Mouse (Mus musculus) C2C12 (cell line): ENCODE data around the gene Prlhr. TPM values are rescaled to one million over a fixed set of nuclear protein-coding genes. Genes with fewer than 3 reads are reported as not detected.
A peak's percentile ranks its signal among the peaks of the same experiment; 100 is the strongest.

Experiments used
- H3K27me3 ChIP-seq: one replicate; pipeline ENCODE4 v1.6.1; 2011; ENCODE audit not compliant: control insufficient read depth, insufficient read depth, insufficient read length
- H3K36me3 ChIP-seq: one replicate; pipeline ENCODE4 v1.6.1; 2011; ENCODE audit not compliant: control insufficient read depth, insufficient read depth
- H3K4me3 ChIP-seq: one replicate; pipeline ENCODE4 v1.5.1; 2011; ENCODE audit warnings: mild to moderate bottlenecking, control low read depth; ENCODE audit not compliant: poor library complexity, insufficient read depth, severe bottlenecking
- H3K79me2 ChIP-seq: one replicate; pipeline ENCODE4 v1.6.1; 2011; ENCODE audit not compliant: control insufficient read depth, insufficient read depth
- H3K79me3 ChIP-seq: one replicate; pipeline ENCODE4 v1.6.1; 2011; ENCODE audit warnings: low read depth, control low read depth
- H3ac ChIP-seq: one replicate; pipeline ENCODE3; 2011; ENCODE audit warnings: low read depth; ENCODE audit not compliant: control insufficient read depth, insufficient read length
- CEBPB ChIP-seq: IDR thresholded peaks from one replicate; pipeline ENCODE4 v1.6.1; 2011; ENCODE audit warnings: low read depth, mild to moderate bottlenecking, control low read depth, moderate library complexity
- CTCF ChIP-seq: IDR thresholded peaks from one replicate; pipeline ENCODE4 v1.5.1; 2011; ENCODE audit not compliant: control insufficient read depth, insufficient read depth, insufficient read length
- FOSL1 ChIP-seq: IDR thresholded peaks from one replicate; pipeline ENCODE4 v1.8.0; 2011; ENCODE audit warnings: mild to moderate bottlenecking, low read length; ENCODE audit not compliant: poor library complexity, insufficient read depth, severe bottlenecking
- MAX ChIP-seq: IDR thresholded peaks from one replicate; pipeline ENCODE4 v1.6.1; 2011; ENCODE audit warnings: mild to moderate bottlenecking, control low read depth
- MYOD1 ChIP-seq: IDR thresholded peaks from one replicate; pipeline ENCODE4 v1.6.1; 2011; ENCODE audit warnings: low read depth; ENCODE audit not compliant: control insufficient read depth, insufficient read length
- MYOG ChIP-seq: IDR thresholded peaks from one replicate; pipeline ENCODE4 v1.6.1; 2011; ENCODE audit not compliant: control insufficient read depth, insufficient read length; ENCODE audit errors: extremely low read depth
- USF1 ChIP-seq: IDR thresholded peaks from one replicate; pipeline ENCODE4 v1.6.1; 2011; ENCODE audit warnings: low read depth, mild to moderate bottlenecking, control low read depth, moderate library complexity
- polyA plus RNA-seq: library from polyadenylated mRNA; unstranded; fragments of >200 nt; fragmentation: generic; extraction: Trizol; gene quantifications from one replicate; pipeline ENCODE4 v1.2.1, GENCODE M21; 2012; ENCODE audit warnings: missing spikeins

Prlhr gene
- polyA plus RNA-seq, 1 experiment, result not detected

DNA sequence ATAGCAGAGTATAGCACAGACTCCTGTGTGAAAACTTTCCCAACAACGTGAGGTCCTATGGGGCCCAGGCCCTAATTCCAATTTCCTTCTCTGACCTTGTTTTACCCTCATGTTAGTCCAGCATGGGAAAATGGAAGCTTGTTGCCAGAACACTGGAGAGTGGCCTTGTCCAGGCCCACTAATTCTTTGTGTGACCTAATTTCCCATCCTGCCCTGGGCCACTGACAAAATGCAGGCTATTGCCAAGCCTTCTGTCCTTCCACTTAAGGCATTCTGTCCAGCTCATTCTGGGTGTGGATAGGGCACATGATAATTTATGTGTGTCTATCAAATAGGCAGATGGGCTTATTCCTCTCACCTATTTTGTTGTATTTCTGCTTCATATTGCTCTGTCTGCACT lies 21.5 kb upstream of the Prlhr start:
- H3K4me3 ChIP-seq, result no peak overlapping the region
- no peaks in the 10 kb centered on the region for H3K36me3 ChIP-seq
- no peak overlapping the region for H3ac ChIP-seq
- no peaks in the 10 kb centered on the region for H3K27me3 ChIP-seq
- TF ChIP-seq FOSL1 (no peak), CTCF (no peak), MAX (no peak), MYOD1 (no peak), CEBPB (no peak), USF1 (no peak), MYOG (no peak)
- H3K79me2 ChIP-seq, result no peaks in the 10 kb centered on the region
- no peaks in the 10 kb centered on the region for H3K79me3 ChIP-seq

- H3K27me3 ChIP-seq, result no peaks in the 10 kb centered on the region
- TF ChIP-seq MAX (no peak), USF1 (no peak), MYOD1 (no peak), FOSL1 (no peak), CEBPB (no peak), MYOG (no peak), CTCF (no peak)
- no peak overlapping the region for H3K4me3 ChIP-seq
- no peaks in the 10 kb centered on the region for H3K36me3 ChIP-seq
- no peaks in the 10 kb centered on the region for H3K79me2 ChIP-seq
- H3ac ChIP-seq, result no peak overlapping the region
- H3K79me3 ChIP-seq, result no peaks in the 10 kb centered on the region
Measured at GRCm38 (mm10) chr19:60485261-60485660, 17.2 kb upstream of the Prlhr start.

DNA sequence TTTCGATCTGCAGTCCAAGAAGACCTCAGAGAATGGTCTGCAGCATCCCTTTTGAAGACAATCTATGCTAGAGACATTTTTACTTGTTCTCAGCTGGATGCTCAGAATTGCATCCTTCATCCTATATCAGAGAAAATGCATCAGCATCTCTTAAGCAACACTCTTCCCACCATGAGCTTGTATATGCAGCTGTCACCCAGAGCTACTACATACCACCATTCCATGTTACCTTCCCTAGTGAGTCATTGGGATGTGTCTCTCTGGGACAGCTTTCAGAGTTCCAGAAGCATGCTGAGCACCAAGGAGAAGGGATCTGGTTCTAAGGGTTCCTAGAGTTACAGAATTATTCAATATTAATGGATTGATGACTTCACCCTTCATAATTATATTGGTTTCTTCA lies 10.8 kb upstream of the Prlhr start:
- Histone ChIP-seq H3K4me3 (no peak overlapping the region), H3K79me2 (no peaks in the 10 kb centered on the region), H3K36me3 (no peaks in the 10 kb centered on the region), H3ac (no peak overlapping the region), H3K79me3 (no peaks in the 10 kb centered on the region), H3K27me3 (no peaks in the 10 kb centered on the region)
- TF ChIP-seq MYOD1, result peak; percentile 90
- TF ChIP-seq CEBPB, result peak; percentile 28
- no peak for TF ChIP-seq MAX
- TF ChIP-seq MYOG, result no peak
- TF ChIP-seq FOSL1, result no peak
- no peak for TF ChIP-seq CTCF

DNA sequence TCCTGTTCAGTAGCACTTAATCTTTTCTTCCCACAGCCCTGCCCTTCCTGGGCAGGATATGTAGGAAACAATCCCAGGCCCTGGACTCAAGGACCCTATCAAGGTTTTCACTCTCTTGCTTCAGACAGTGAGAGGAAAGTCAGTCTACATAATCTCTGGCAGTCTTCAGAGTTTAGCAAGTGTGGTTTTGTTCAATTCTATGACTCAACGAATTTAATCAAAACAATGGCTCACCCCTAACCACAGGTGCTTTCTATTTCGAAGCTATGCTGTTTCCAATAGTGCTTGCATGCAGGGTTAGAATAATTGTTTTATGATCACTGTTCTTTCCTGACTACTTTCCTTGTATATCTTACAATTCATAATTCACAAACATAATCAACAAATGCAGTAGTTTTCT lies 9.7 kb upstream of the Prlhr start:
- Histone ChIP-seq H3K4me3 (no peak overlapping the region), H3ac (no peak overlapping the region), H3K27me3 (no peaks in the 10 kb centered on the region), H3K79me2 (no peaks in the 10 kb centered on the region), H3K79me3 (no peaks in the 10 kb centered on the region), H3K36me3 (no peaks in the 10 kb centered on the region)
- no peak for TF ChIP-seq USF1
- TF ChIP-seq MYOD1, result peak; percentile 51
- TF ChIP-seq CEBPB, result peak; percentile 21
- peak; percentile 65 for TF ChIP-seq FOSL1
- no peak for TF ChIP-seq MAX

DNA sequence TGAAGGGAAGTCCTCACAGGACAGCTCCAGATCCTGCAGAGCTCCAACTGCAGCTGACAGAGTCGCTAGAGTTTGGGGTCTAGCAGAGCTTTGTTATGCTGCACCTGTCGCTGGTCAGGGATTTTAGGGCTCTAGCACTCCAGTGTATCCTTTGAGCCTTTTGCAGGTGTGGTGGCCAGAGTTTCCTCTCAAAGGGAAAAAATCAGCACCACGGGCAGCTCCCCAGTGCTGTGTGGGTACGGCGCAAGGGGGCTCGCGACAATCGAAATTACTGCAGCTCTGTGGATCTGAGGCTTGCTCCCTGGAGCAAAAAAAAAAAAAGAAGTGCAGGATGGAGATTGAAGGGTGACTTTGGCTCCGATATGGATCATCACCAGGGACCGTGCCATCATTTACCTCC lies 742 bp upstream of the Prlhr start:
- no peak for TF ChIP-seq MYOG
- no peak for TF ChIP-seq FOSL1
- no peak for TF ChIP-seq CTCF
- no peak for TF ChIP-seq MYOD1
- no peak for TF ChIP-seq CEBPB
- no peak for TF ChIP-seq USF1
- no peak for TF ChIP-seq MAX
- Histone ChIP-seq H3K79me2 (no peaks in the 10 kb centered on the region), H3K27me3 (no peaks in the 10 kb centered on the region), H3K4me3 (no peak overlapping the region), H3K79me3 (no peaks in the 10 kb centered on the region), H3ac (no peak overlapping the region), H3K36me3 (no peaks in the 10 kb centered on the region)

DNA sequence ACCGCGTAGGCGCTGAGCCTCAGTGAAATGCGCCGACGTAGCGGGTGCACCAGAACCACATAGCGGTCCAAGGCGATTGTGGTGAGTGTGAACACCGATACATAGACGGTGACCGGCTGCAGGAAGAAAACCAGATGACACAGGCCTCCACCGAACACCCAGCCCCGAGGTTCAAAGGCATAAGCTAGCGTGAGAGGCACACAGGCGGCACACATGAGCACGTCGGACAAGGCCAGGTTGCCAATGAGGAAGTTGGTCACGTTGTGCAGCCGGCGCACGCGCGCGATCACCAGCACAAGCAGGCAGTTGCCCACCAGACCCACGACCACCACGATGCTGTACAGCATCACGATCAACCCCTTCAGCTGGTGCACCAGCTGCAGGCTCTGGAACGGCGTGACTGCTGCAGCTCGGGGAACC lies 506 bp downstream of the Prlhr start:
- H3ac ChIP-seq, result no peak overlapping the region
- H3K79me2 ChIP-seq, result no peaks in the 10 kb centered on the region
- no peak for TF ChIP-seq MAX
- no peak for TF ChIP-seq USF1
- no peak for TF ChIP-seq FOSL1
- TF ChIP-seq MYOD1, result no peak
- no peak for TF ChIP-seq MYOG
- no peak for TF ChIP-seq CTCF
- no peak for TF ChIP-seq CEBPB
- no peaks in the 10 kb centered on the region for H3K79me3 ChIP-seq
- H3K4me3 ChIP-seq, result no peak overlapping the region
- H3K27me3 ChIP-seq, result no peaks in the 10 kb centered on the region
- no peaks in the 10 kb centered on the region for H3K36me3 ChIP-seq
